Comparison of ENCODE assay signal across 26 mouse cellular contexts in the genomic region with DNA sequence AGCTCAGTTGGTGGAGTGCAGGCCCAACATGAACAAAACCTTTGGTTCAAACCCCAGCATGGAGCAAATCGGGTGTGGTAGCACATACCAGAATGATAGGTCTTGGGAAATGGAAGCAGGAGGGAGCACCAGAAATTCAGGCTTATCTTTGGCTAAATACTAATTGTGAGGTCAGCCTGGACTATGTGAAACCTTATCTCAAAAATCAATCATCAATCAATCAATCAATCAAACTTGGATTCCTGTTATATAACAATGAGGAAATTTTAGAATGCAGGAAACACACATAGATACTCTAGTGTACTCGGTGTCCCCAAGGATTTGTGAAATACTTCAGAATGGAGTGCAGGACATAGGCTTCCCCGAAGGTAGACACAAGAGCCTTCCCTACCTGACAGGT. TPM values are rescaled to one million over a fixed set of nuclear protein-coding genes. Genes with fewer than 3 reads are reported as not detected.
DNase-seq lines count a peak whose midpoint lies in the region; ATAC-seq and TF ChIP-seq lines count a peak whose summit lies in the region.
"Had no signal": no experiment of that assay in that cellular context is flagged by ENCODE, and none has a peak within 500 bp of the region (broad histone marks: within the 10 kb centered on the region; RNA-seq: fewer than 3 reads in every experiment).

No protein-coding gene starts in this region.

- H3K4me2 ChIP-seq in heart, embryonic 13.5 days = peak overlapping the region; percentile 38; the same call in 1 of the 2 replicates
- no peak overlapping the region for H3K4me2 ChIP-seq in liver, embryonic 11.5 days
- H3K4me2 ChIP-seq: hindbrain, embryonic 15.5 days; kidney, embryonic 15.5 days; limb, embryonic 13.5 days; stomach, embryonic 15.5 days had no signal

- peak overlapping the region; percentile 55 for H3K27ac ChIP-seq in heart, embryonic 13.5 days (replicated peaks)
- H3K27ac ChIP-seq in liver, adult 2 months (replicated peaks; ENCODE audit: insufficient read depth, low read depth, low read length) = peak overlapping the region; percentile 67
- no peak overlapping the region for H3K27ac ChIP-seq in liver, embryonic 11.5 days (ENCODE audit: low read depth, low read length)
- no peak overlapping the region; the same call in 1 of the 2 replicates for H3K27ac ChIP-seq in gastrocnemius, adult 2 months
- H3K27ac ChIP-seq: hindbrain, embryonic 15.5 days; kidney, embryonic 15.5 days; layer of hippocampus, adult 2 months; limb, embryonic 13.5 days; stomach, embryonic 15.5 days had no signal

- H3K4me1 ChIP-seq in heart, embryonic 13.5 days = peaks cover 38% of the 10 kb centered on the region
- peaks cover 16% of the 10 kb centered on the region for H3K4me1 ChIP-seq in liver, adult 2 months (ENCODE audit: control insufficient read depth, insufficient read depth, low read length)
- peaks cover 8% of the 10 kb centered on the region; the same call in 1 of the 2 replicates for H3K4me1 ChIP-seq in liver, embryonic 11.5 days (replicated peaks; ENCODE audit: control insufficient read depth, insufficient read depth, low read length)
- H3K4me1 ChIP-seq: hindbrain, embryonic 15.5 days; kidney, embryonic 15.5 days had no signal

- H3K9me3 ChIP-seq in heart, embryonic 13.5 days = no peaks in the 10 kb centered on the region
- no peaks in the 10 kb centered on the region for H3K9me3 ChIP-seq in liver, embryonic 11.5 days (ENCODE audit: control insufficient read depth, low read length)
- H3K9me3 ChIP-seq: hindbrain, embryonic 15.5 days; kidney, embryonic 15.5 days; limb, embryonic 13.5 days; stomach, embryonic 15.5 days had no signal

- TF ChIP-seq POLR2A in liver, adult 2 months (IDR thresholded peaks at IDR 0.05; ENCODE audit: extremely low read depth, insufficient read depth, low read length) = no peak

- H3K36me3 ChIP-seq in heart, embryonic 13.5 days = peaks cover 8% of the 10 kb centered on the region; the same call in 1 of the 2 replicates
- peaks cover 15% of the 10 kb centered on the region; the same call in 1 of the 2 replicates for H3K36me3 ChIP-seq in liver, adult 2 months (ENCODE audit: control insufficient read depth, insufficient read depth, low read length)
- peaks cover 4% of the 10 kb centered on the region; the same call in 1 of the 2 replicates for H3K36me3 ChIP-seq in liver, embryonic 11.5 days (ENCODE audit: control insufficient read depth, insufficient read depth, low read length)
- H3K36me3 ChIP-seq: hindbrain, embryonic 15.5 days; stomach, embryonic 15.5 days had no signal

- H3K9ac ChIP-seq in heart, embryonic 13.5 days = no peak overlapping the region
- H3K9ac ChIP-seq in liver, adult 2 months (ENCODE audit: low read depth, low read length) = no peak overlapping the region
- H3K9ac ChIP-seq in liver, embryonic 11.5 days (ENCODE audit: low read depth, low read length) = no peak overlapping the region
- H3K9ac ChIP-seq: hindbrain, embryonic 15.5 days; kidney, embryonic 15.5 days; stomach, embryonic 15.5 days had no signal

- no peak overlapping the region for H3K4me3 ChIP-seq in heart, embryonic 13.5 days
- no peak overlapping the region for H3K4me3 ChIP-seq in liver, adult 2 months (ENCODE audit: insufficient read depth, low read depth, low read length)
- no peak overlapping the region for H3K4me3 ChIP-seq in liver, embryonic 11.5 days (ENCODE audit: low read depth, low read length)
- no peak overlapping the region for H3K4me3 ChIP-seq in gastrocnemius, adult 2 months
- H3K4me3 ChIP-seq: erythroblast, embryonic 14.5 days; hindbrain, embryonic 15.5 days; kidney, embryonic 15.5 days; layer of hippocampus, adult 2 months; limb, embryonic 13.5 days; stomach, embryonic 15.5 days had no signal

- ATAC-seq in heart, embryonic 13.5 days (ENCODE audit: extremely low read depth, insufficient number of reproducible peaks, low FRiP score, low TSS enrichment) = no peak; the same call in 1 of the 2 replicates
- ATAC-seq in liver, embryonic 11.5 days (replicated peaks; ENCODE audit: low FRiP score) = peak; percentile 34; the same call in 1 of the 2 replicates
- ATAC-seq: activated CD4-positive, CD25-positive, alpha-beta regulatory T cell, adult 4 months; forebrain, embryonic 16.5 days; inflammation-experienced regulatory T-cells, adult 6 months; lung, postnatal 0 days had no signal

- TF ChIP-seq CTCF in liver, adult 2 months (IDR thresholded peaks at IDR 0.05; ENCODE audit: low read depth, low read length) = no peak
- no peak for TF ChIP-seq CTCF in gastrocnemius, adult 2 months (IDR thresholded peaks at IDR 0.05)

- intact Hi-C loops in gastrocnemius, adult 2 months (cut with DNase I) = no loop called here

- peaks cover 30% of the 10 kb centered on the region; the same call in 1 of the 2 replicates for H3K79me2 ChIP-seq in liver, adult 2 months (ENCODE audit: control insufficient read depth, insufficient read depth, low read length)

- no peak for DNase-seq in heart, postnatal 4 days
- peak; percentile 68 for DNase-seq in liver, adult 2 months (ENCODE audit: extremely low read depth, low read depth, low spot score)
- DNase-seq in liver (no peak), 3T3-L1 (ENCODE audit: low read depth, low spot score) (peak; percentile 18)
- no peak for DNase-seq in liver, embryonic 11.5 days (ENCODE audit: low spot score)
- no peak for DNase-seq in gastrocnemius, adult 2 months
- DNase-seq in embryo, embryonic 10.5 days (ENCODE audit: low spot score) = no peak
- DNase-seq: B cell, adult 2 months; cerebellum, adult 18-20 months; cerebellum, postnatal 10 days; gastrocnemius, postnatal 10 days; kidney, adult 18-20 months; kidney, postnatal 36 days; lung, adult 18-20 months; lung, postnatal 4 days had no signal

- H3K27me3 ChIP-seq in heart, embryonic 13.5 days (replicated peaks) = no peaks in the 10 kb centered on the region
- H3K27me3 ChIP-seq in liver, adult 2 months (ENCODE audit: control insufficient read depth, insufficient read depth, low read length) = no peaks in the 10 kb centered on the region
- H3K27me3 ChIP-seq in liver, embryonic 11.5 days (replicated peaks; ENCODE audit: control insufficient read depth, insufficient read depth, low read length) = no peaks in the 10 kb centered on the region
- H3K27me3 ChIP-seq: hindbrain, embryonic 15.5 days; kidney, embryonic 15.5 days; limb, embryonic 13.5 days; stomach, embryonic 15.5 days had no signal

- WGBS in heart, embryonic 13.5 days = 39% methylated on average over 3 of the region's 3 CpGs
- 16% methylated on average over 3 of the region's 3 CpGs for WGBS in liver, adult 2 months
- WGBS in liver, embryonic 11.5 days = 66% methylated on average over 3 of the region's 3 CpGs

RNA-seq across cellular contexts. Expression of a gene that starts 17.8 kb away (rescaled TPM):
- 4.2 and 4.3 TPM in 2 replicates for polyA plus RNA-seq in heart, embryonic 13.5 days (2015; fragmentation: Nextera tagmentation; extraction: Ambion mirVana)
- total RNA-seq in heart, postnatal 4 days (2021) = 10 to 100 TPM; 21.4 to 22.1 TPM
- 161 and 171 TPM in 2 replicates for total RNA-seq in liver, adult 2 months (2014; rRNA removed)
- 45.4 and 53.7 TPM in 2 replicates for polyA plus RNA-seq in liver, adult 2 months (2012; rRNA removed)
- 12.6 and 12.9 TPM in 2 replicates for polyA plus RNA-seq in liver, embryonic 11.5 days (2014; fragmentation: Nextera tagmentation; extraction: Ambion mirVana)
- total RNA-seq in gastrocnemius, adult 2 months (2021) = 10 to 100 TPM in 1 of 2 experiments, 1 to 10 TPM in 1; 8.4 to 10.4 TPM

Comparison
In these comparisons a context has a peak if more than half of its experiments do, and no peak if none do; other contexts are left out.
1. H3K27ac ChIP-seq: peak in heart, embryonic 13.5 days (single experiment) and liver, adult 2 months (single experiment); none in liver, embryonic 11.5 days (single experiment) and gastrocnemius, adult 2 months (single experiment).
2. DNase-seq: peak in liver, adult 2 months (single experiment) and 3T3-L1 (single experiment); none in heart, postnatal 4 days (single experiment), liver (single experiment), liver, embryonic 11.5 days (single experiment), gastrocnemius, adult 2 months (single experiment) and embryo, embryonic 10.5 days (single experiment).